Mouse (Mus musculus) liver, embryonic 11.5 days (tissue): ENCODE results near the gene Tmed11. TPM values are rescaled to one million over a fixed set of nuclear protein-coding genes. Genes with fewer than 3 reads are reported as not detected.
"Not testable (repeated sequence)": the region's sequence is repeated elsewhere in the genome, so short reads cannot be mapped to it uniquely, and the experiment has no call there.

Source experiments
- ATAC-seq: fragments of 200-750 bp; cut with Nextera tagmentation; replicated peaks from 2 replicates; pipeline ENCODE4 v1.8.0; 2017; ENCODE audit warnings: moderate number of reproducible peaks, mild to moderate bottlenecking, moderate TSS enrichment, moderate library complexity; ENCODE audit not compliant: low FRiP score
- DNase-seq: peaks from one replicate; pipeline ENCODE4 v3.0.0-alpha.2; 2017; ENCODE audit warnings: low spot score
- H3K27ac ChIP-seq: fragments of 300-500 bp; sonication (generic); 2 replicates; pipeline ENCODE4 v1.5.1; 2014; ENCODE audit warnings: mild to moderate bottlenecking, low read depth, low read length, control low read depth
- H3K27me3 ChIP-seq: fragments of 300-500 bp; sonication (generic); replicated peaks from 2 replicates; pipeline ENCODE4 v1.6.1; 2014; ENCODE audit warnings: low read length, mixed read lengths; ENCODE audit not compliant: control insufficient read depth, insufficient read depth
- H3K36me3 ChIP-seq: fragments of 300-500 bp; sonication (generic); 2 replicates; pipeline ENCODE4 v1.6.1; 2014; ENCODE audit warnings: mild to moderate bottlenecking, low read length, moderate library complexity, mixed read lengths; ENCODE audit not compliant: control insufficient read depth, insufficient read depth
- H3K4me1 ChIP-seq: fragments of 300-500 bp; sonication (generic); replicated peaks from 2 replicates; pipeline ENCODE4 v1.6.1; 2014; ENCODE audit warnings: low read length, mixed read lengths; ENCODE audit not compliant: control insufficient read depth, insufficient read depth
- H3K4me2 ChIP-seq: fragments of 300-500 bp; sonication (generic); 2 replicates; pipeline ENCODE4 v1.6.1; 2014; ENCODE audit warnings: mild to moderate bottlenecking, control low read depth, moderate library complexity
- H3K4me3 ChIP-seq: fragments of 300-500 bp; sonication (generic); 2 replicates; pipeline ENCODE4 v1.5.1; 2014; ENCODE audit warnings: low read depth, low read length, control low read depth
- H3K9ac ChIP-seq: fragments of 300-500 bp; sonication (generic); 2 replicates; pipeline ENCODE4 v1.6.1; 2014; ENCODE audit warnings: low read depth, low read length, control low read depth
- H3K9me3 ChIP-seq: fragments of 300-500 bp; sonication (generic); 2 replicates; pipeline ENCODE4 v1.6.1; 2016; ENCODE audit warnings: low read length, inconsistent platforms, mixed read lengths; ENCODE audit not compliant: control insufficient read depth
- WGBS: fragments of 180-500 bp; shearing (Covaris S2); extraction: QIAGEN DNeasy Blood & Tissue Kit; methylation state at CpG from one replicate; pipeline ENCODE4 v1.1.7; 2014; 5-methylcytosine and 5-hydroxymethylcytosine counted together
- polyA plus RNA-seq: library from polyadenylated mRNA; unstranded; fragments of >200 nt; fragmentation: Nextera tagmentation; extraction: Ambion mirVana; gene quantifications from 2 replicates; pipeline ENCODE4 v1.2.1, GENCODE M21; 2014

The Tmed11 gene
- polyA plus RNA-seq, 1 experiment from 2014 or later = not detected

DNA sequence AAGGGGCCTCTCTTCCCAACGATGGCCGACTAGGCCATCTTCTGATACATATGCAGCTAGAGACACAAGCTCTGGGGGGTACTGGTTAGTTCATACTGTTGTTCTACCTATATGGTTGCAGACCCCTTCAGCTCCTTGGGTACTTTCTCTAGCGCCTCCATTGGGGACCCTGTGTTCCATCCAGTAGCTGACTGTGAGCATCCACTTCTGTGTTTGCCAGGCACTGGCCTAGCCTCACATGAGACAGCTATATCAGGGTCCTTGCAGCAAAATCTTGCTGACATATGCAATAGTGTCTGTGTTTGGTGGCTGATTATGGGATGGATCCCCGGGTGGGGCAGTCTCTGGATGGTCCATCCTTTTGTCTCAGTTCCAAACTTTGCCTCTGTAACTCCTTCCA, 43.9 kb downstream of the Tmed11 start:
- H3K27me3 ChIP-seq, H3K4me3 ChIP-seq, H3K9me3 ChIP-seq, DNase-seq, H3K9ac ChIP-seq, H3K27ac ChIP-seq, H3K36me3 ChIP-seq, H3K4me2 ChIP-seq, H3K4me1 ChIP-seq: not testable (repeated sequence)
- WGBS = 64% methylated on average over 4 of the region's 4 CpGs
- ATAC-seq = 0 out of 2 replicates have a peak, but pooled peaks have one; percentile 16

- no peak for DNase-seq
Observed at GRCm38 (mm10) chr5:108750328-108751210, 44.6 kb downstream of the Tmed11 start.

DNA sequence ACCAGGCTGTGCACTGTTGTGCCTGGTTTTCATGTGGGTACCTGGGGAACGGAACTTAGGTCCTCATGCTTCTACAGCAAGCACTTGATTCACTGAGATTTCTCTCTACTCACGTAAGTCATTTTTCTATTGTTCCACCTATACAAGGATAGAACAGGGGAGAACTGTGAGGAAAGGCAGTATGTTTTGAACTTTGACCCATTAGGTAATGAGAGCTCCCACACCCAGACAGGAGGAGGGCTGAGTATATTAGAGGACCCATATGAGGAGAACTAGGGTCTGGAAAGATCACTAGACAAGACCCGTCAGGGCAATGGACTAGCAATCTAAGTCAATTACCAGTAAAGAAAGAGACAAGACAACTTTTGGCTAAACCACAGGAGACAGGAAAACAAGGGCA, 50.5 kb downstream of the Tmed11 start:
- Histone ChIP-seq H3K4me1 (no peaks in the 10 kb centered on the region), H3K27me3 (no peaks in the 10 kb centered on the region), H3K4me3 (no peak overlapping the region), H3K9me3 (no peaks in the 10 kb centered on the region), H3K9ac (no peak overlapping the region), H3K4me2 (no peak overlapping the region), H3K27ac (no peak overlapping the region), H3K36me3 (no peaks in the 10 kb centered on the region)
- no peak for DNase-seq
- 78% methylated on average over 3 of the region's 3 CpGs for WGBS
- no peak for ATAC-seq

More at GRCm38 (mm10) chr5:108750328-108751210, 44.6 kb downstream of the Tmed11 start:
- Histone ChIP-seq H3K4me1 (no peaks in the 10 kb centered on the region; the same call in 1 of the 2 replicates), H3K4me2 (peak overlapping the region; percentile 29; the same call in 1 of the 2 replicates), H3K9ac (no peak overlapping the region), H3K27me3 (no peaks in the 10 kb centered on the region), H3K36me3 (no peaks in the 10 kb centered on the region), H3K4me3 (no peak overlapping the region), H3K27ac (peak overlapping the region; percentile 63), H3K9me3 (no peaks in the 10 kb centered on the region)
- ATAC-seq = peak; percentile 93
- WGBS = 69% methylated on average over 5 of the region's 5 CpGs

DNA sequence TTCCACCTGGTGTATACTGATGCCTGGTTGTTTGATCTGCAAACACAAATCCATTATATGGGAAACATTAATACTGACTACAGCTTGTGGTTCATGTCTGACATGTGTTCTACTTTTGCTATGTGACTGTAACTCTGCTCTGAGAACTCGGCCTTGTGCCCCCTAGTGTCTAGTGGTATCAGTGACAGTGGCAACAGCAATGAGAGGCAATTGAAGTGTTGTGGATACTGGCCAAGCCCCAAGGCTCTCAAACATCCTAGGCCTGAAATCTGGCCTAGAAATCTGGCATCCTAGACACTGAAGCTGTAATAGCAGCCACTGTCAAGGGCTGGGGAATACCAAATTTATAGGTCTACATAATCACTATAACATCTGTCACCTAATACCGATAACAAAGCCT, 51.3 kb downstream of the Tmed11 start:
- Histone ChIP-seq H3K4me3 (no peak overlapping the region), H3K9ac (no peak overlapping the region), H3K4me1 (no peaks in the 10 kb centered on the region), H3K9me3 (no peaks in the 10 kb centered on the region), H3K27me3 (no peaks in the 10 kb centered on the region), H3K36me3 (no peaks in the 10 kb centered on the region), H3K4me2 (no peak overlapping the region), H3K27ac (no peak overlapping the region)
- 62% methylated on average over 2 of the region's 2 CpGs for WGBS
- ATAC-seq (0 out of 2 replicates have a peak, but pooled peaks have one; percentile 51), DNase-seq (no peak)

DNA sequence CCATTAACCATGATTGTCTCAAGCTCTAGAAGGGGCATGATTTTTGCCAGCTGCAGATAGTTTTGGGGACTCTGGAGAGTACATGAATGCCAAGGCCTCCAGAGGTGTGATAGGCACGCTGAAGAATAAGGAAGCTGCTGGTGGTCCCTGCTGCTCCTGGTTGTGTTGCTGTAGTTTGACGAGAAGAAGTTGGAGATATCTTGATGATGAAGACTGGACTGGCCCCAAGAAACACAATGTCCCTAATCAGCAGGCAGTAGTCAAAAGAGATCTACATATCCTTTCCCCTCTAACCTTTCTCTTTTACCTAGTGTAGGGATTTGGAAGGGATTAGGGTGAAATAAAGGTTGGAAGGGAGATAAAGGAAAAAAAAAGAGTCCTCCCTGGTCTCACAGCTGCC, 52.6 kb downstream of the Tmed11 start:
- H3K9ac ChIP-seq = no peak overlapping the region
- no peak overlapping the region for H3K4me3 ChIP-seq
- DNase-seq (no peak), ATAC-seq (no peak)
- H3K27ac ChIP-seq = no peak overlapping the region
- no peak overlapping the region for H3K4me2 ChIP-seq
- WGBS = 70% methylated on average over 2 of the region's 2 CpGs
- no peaks in the 10 kb centered on the region for H3K9me3 ChIP-seq
- H3K27me3 ChIP-seq = no peaks in the 10 kb centered on the region
- H3K4me1 ChIP-seq = no peaks in the 10 kb centered on the region
- no peaks in the 10 kb centered on the region for H3K36me3 ChIP-seq

- ATAC-seq = no peak
Observed at GRCm38 (mm10) chr5:108741844-108742243, 53.3 kb downstream of the Tmed11 start.

GRCm38 (mm10) chr5:108727425-108727824, 67.7 kb downstream of the Tmed11 start:
- DNase-seq (no peak), ATAC-seq (0 out of 2 replicates have a peak, but pooled peaks have one; percentile 20)
- Histone ChIP-seq H3K36me3 (no peaks in the 10 kb centered on the region), H3K9me3 (no peaks in the 10 kb centered on the region), H3K9ac (no peak overlapping the region), H3K4me1 (no peaks in the 10 kb centered on the region), H3K4me3 (no peak overlapping the region), H3K27me3 (no peaks in the 10 kb centered on the region; the same call in 1 of the 2 replicates), H3K27ac (no peak overlapping the region), H3K4me2 (no peak overlapping the region)
- 90% methylated on average over 1 of the region's 1 CpGs for WGBS

More at GRCm38 (mm10) chr5:108741844-108742243, 53.3 kb downstream of the Tmed11 start:
- whole genome bisulfite sequencing = 65% methylated on average over 2 of the region's 2 CpGs
- no peaks in the 10 kb centered on the region for H3K9me3 ChIP-seq
- H3K9ac ChIP-seq = no peak overlapping the region
- no peaks in the 10 kb centered on the region for H3K27me3 ChIP-seq
- no peak overlapping the region for H3K4me2 ChIP-seq
- H3K36me3 ChIP-seq = no peaks in the 10 kb centered on the region
- no peak for DNase-seq
- H3K4me3 ChIP-seq = no peak overlapping the region
- H3K27ac ChIP-seq = no peak overlapping the region
- no peaks in the 10 kb centered on the region for H3K4me1 ChIP-seq
